Mouse (Mus musculus): ENCODE results near the gene Mid1.

The Mid1 gene

DNA sequence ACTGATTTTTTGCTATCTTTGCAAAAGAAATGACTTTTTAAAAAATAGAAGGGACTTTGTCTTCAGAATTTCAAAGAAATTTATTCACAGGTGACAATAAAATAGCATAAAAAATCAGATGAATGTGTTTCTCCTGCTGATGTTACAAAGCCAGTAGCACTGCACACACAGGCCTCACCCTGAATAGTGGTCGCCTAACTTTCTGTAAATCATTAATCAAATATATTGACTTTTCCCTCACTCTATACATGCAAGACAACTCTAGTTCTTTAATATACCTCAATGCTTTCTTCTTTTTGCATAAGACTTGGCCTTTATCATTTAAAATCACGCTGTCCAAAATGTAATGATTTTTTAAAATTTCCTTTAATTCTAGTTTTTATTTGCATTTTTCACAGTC is 126.8 kb downstream of the Mid1 start:
- DNase-seq (ENCODE audit: low read depth, low spot score) = no peak

DNA sequence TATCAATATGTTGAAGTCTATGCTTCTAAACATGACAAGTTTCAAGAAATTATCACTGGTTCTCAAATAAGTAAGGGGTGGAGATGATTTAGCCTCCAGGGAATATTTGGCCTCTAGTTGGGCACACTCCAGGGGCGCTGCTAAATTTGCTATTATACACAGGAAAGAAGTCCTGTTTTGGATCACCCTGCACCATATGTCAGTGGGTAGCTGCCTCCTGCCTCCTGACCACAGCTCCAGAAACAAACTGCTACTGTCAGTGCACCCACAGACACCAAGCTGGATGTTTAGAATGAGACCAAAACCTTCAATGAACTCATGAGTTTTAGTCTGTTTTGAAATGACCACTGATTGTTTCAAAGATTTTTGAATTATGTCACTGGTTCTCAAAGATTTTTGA is 128.7 kb downstream of the Mid1 start:
- DNase-seq (ENCODE audit: low read depth, low spot score) = no peak

GRCm38 (mm10) chrX:169826947-169827346 is 141.9 kb downstream of the Mid1 start:
- no peak for DNase-seq (ENCODE audit: low read depth, low spot score)

- DNase-seq (ENCODE audit: low read depth, low spot score) = no peak
Observed at GRCm38 (mm10) chrX:169827720-169828119, 142.7 kb downstream of the Mid1 start.

GRCm38 (mm10) chrX:169828136-169828535 is 143.1 kb downstream of the Mid1 start:
- peak; percentile 5 for DNase-seq (ENCODE audit: low read depth, low spot score)

- no peak for DNase-seq (ENCODE audit: low read depth, low spot score)
Observed at GRCm38 (mm10) chrX:169830052-169830451, 145.1 kb downstream of the Mid1 start.

- DNase-seq (ENCODE audit: low read depth, low spot score) = no peak
Observed at GRCm38 (mm10) chrX:169837947-169838649, 153.1 kb downstream of the Mid1 start.

- no peak for DNase-seq (ENCODE audit: low read depth, low spot score)
Observed at GRCm38 (mm10) chrX:169838650-169838971, 153.6 kb downstream of the Mid1 start.

DNA sequence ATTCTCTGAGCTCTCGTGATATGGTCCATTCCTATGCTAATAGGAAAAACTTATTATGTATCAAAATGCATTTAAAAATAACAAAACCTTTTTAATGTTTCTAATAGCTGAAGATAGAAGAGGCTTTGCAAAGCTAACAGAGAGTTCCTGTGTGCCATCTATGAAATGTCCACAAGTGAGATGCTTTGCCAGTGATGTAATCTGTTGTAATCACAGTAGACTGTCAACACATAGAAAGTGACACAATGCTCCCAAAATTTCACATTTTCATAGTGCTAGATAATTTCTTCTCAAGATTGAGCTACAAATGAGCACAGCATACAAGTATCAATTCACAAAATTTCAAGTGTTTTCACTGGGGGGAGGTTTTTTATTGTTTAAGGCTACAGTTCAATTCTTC is 158.3 kb downstream of the Mid1 start:
- DNase-seq (ENCODE audit: low read depth, low spot score) = no peak

DNA sequence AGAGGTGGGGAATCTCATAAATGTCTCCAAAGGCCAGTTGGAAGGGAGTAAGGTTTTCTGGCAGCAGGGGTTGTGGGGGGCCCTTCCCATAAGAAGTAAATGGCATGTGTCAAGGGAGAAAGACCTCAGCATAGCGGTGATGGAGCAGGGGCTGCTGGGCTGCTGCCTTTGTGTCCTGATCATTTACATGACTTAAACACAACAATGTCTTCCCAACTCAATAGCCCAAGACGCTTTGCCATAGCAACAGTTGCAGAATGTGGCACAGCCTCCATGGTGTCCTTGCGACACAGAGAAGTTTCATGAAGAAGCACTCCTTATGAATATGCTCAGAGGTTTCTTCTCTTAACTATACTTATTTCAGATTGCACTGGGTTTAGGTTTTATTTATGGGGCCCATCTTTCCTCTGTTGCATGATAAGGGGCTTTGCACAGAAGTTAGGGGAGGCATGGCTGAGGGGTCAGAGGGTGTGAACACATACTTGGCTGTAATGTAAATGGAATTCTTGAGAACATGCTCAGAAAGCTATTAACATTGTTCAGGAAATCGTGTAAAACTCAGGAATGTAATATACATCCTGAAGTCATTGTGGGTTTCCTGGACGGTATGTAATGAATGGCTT is 159.3 kb downstream of the Mid1 start:
- DNase-seq (ENCODE audit: low read depth, low spot score) = peak; percentile 28

DNA sequence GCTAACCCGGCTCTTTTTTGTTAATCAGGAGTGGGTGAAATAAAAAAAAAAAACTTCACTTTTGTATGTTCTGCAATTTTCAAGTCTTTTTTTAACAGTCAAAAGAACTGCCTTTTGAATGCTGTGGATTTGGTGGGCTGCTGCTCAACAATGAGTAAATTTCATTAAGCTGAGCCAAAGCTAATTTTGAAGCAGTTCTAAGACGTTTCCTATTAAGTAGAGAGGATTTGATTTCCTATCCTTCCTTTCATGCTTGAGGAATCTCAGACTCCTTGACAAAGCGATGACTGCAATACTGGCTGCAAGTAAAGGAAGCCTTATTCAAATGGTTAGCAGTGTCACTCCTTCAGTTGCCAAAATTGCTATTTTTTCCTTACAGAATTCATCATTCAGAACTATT is 161.2 kb downstream of the Mid1 start:
- no peak for DNase-seq (ENCODE audit: low read depth, low spot score)

DNA sequence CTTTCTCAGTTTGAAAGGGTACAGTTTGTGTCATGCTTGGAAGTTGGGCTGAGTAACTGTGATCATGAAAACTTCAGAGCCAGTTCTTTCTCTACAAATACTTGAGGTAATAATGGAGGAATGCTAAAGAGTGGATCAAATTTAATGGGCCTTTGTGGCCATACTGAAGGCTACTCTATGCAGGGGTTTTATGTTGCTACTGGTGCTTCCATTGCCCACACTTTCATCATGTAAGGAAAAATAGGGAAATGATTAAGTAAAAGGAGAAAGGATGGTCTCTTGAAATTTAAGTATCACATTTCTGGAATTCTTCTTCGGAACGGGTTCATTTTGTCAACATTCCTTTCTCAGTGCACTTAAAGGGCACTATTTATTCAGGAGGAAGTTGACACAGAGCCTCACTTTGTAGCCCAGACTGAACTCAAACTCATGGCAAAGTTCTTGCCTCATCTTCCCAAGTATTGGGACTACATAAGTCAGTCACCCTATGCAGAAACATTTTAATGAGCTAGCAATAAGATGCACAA is 176.3 kb downstream of the Mid1 start:
- DNase-seq (ENCODE audit: low read depth, low spot score) = no peak

DNA sequence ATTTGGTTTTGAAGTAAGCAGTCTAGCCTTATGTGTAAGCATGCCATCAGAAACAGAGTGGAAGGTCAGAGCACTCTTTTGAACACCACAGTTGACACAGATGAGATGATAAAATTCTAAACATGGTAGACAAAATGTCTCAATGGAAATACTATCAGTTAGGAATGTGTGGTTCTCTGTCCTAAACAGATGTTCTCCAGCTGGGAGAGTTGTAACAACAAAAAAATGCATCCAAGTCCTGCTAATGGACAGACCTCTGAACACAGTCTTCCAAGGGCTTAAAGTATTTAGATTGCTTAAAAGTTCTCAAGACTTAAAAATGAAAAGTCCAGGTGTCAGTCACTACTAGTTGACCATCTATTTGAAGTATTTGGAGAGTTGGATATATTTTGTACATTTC is 177.4 kb downstream of the Mid1 start:
- DNase-seq (ENCODE audit: low read depth, low spot score) = no peak

DNA sequence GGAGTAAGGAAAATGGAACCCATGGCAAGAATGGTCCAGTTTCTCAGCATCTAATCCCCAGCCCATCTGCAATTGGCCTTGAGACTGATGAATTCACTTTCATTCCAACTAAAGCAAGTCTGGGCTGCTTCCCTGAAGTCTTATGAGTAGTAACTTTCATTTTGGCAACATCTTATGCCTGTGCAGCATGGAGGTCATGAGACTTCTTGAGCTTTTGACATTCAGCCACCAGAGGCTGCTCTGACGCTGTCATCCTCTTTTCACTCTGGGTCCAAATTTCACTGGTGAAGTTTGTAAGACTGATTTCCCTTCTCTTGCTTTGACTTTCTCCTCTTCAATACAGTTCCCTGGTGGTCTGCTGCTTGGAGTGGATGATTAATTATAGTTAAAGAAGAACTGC is 177.8 kb downstream of the Mid1 start:
- DNase-seq (ENCODE audit: low read depth, low spot score) = peak; percentile 2

GRCm38 (mm10) chrX:169863841-169864240 is 178.8 kb downstream of the Mid1 start:
- no peak for DNase-seq (ENCODE audit: low read depth, low spot score)

DNA sequence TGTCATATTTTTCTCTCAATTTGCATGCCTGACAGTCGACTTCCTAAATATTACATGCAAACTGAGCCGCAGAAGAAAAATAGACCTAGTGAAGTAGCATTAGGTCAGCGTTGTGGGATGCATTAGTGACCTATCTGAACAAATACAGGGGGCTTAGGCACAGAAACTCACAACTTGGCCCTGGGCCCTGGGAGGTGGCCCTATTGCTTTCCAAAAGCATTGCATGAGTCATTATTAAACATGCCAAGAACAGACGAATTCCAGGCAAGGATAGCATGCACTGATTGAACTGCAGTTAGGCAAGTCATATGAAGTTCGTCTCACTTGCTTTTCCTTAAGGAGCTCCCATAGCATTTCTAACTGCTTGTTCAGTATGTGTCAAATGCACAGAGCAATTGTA is 183.2 kb downstream of the Mid1 start:
- no peak for DNase-seq (ENCODE audit: low read depth, low spot score)

DNA sequence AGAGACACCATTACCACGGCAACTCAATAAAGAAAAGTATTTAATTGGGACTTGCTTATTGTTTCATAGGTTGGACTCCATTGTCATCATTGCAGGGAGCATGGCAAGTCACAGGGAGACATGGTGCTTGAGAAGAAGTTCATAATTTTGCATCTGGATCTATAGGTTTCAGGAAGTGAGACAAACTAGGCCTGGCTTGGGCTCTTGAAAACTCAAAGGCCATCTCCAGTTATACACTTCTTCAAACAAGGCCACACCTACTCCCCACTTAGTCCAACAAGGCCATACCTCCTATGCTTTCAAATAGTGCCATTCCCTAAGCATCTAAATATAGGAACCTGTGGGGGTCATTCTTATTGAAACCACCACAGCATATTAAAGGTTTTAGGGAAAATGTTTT is 189.5 kb downstream of the Mid1 start:
- DNase-seq (ENCODE audit: low read depth, low spot score) = no peak

DNA sequence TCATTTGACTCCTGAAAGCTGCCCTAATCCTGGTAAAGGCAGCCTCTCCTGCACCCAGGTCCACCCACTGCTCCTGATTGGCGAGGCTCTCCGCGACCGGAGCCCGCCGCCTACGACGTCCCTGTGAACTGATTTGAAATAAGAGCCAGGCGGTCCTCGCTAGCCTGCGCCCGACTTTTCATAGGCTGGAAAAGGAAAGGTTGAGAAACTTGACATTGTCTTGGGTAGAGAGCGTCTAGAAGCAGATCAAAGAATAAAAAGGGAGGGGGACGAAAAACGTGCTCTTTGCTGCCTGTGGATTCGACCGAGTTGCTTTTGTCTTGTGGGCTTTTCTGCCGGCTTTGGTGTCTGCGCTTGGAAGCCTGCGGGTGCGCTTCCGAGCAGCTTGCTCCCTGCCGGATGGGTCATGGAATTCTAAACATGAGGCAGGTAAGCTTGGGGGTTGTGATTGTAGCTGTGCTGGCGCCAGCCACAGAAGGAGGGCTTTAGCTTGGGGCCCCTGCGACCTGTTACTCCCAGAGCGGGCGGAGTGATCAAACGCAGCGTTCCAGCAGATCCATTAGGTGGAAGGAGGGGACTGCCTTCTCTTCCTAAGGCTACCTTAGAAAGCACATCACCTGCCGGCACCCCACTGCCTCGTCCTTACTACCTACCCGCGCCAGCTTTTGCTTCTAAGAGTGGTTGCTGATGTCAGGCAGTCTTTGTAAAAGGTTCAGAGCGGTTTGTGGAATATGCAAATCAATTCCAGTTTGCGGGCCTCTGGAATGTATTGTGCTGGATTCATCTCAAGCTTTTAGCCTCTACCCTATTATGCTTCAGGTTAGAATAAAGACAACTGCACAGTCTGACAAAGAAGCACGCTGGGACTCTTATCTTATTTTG is 194.7 kb downstream of the Mid1 start:
- DNase-seq (ENCODE audit: low read depth, low spot score) = peak; percentile 62

GRCm38 (mm10) chrX:169880363-169880711 is 195.3 kb downstream of the Mid1 start:
- peak; percentile 1 for DNase-seq (ENCODE audit: low read depth, low spot score)

GRCm38 (mm10) chrX:169880826-169881225 is 195.8 kb downstream of the Mid1 start:
- peak; percentile 4 for DNase-seq (ENCODE audit: low read depth, low spot score)

DNA sequence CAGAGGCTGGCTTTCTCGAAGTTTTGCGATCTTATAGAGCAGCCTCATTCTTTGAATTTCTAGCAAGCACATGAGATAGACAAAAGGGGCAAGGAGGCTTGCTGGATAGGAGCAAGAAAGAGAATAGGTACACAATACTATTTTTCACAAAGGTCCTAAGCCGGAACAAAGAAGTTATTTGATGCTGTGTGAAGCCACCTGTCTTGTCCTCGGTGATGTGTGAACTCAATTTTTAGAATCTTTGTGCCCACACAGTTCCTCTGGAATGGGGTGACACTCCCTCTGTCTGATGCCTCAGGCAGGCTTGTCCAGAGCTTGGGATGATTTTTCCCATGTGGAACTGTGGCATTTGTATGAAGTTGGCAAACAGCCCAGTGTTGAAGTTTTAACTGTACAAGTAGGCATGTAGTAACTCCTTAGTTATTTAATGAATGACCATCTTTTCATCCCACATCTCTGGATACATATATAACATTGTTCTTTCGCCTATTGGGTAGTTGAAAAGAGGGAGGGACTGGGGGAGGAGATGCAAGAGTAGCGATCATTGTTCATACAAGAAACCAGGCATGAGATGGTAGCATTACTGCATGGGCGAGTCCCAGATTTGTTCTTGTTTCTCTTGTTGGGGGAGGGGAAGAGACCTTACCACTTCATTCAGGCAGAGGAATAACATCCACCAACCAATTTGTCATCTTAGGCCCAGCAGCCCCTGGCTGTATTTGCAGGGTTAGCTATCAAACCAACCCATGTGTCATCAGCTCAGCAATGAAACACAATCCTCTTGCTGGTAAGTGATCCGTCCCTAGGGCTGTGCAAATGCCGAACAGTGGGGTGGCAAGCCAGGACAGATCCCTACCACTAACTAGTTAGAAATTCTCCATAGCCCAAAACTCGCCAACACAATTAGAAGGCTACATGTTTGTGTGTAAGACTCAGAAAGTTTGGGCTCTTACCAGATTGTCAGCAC is 196.5 kb downstream of the Mid1 start:
- no peak for DNase-seq (ENCODE audit: low read depth, low spot score)

Data from ES-CJ7 (cell line).